Mouse (Mus musculus): ENCODE measurements at regions not wholly inside any gene's neighbourhood (a gene's known extent, or its start where the extent isn't known, plus 50 kb on each side); places are given as distances from the start of the nearest gene placed in this dataset.

- no peaks in the 10 kb centered on the region for H3K36me3 ChIP-seq (ENCODE audit: insufficient read depth)
- WGBS = 89% methylated on average over 2 of the region's 2 CpGs
- TF ChIP-seq CTCF (IDR thresholded peaks at IDR 0.05; ENCODE audit: low read depth) = peak; percentile 39; the same call in 1 of the 2 replicates
- H3K27me3 ChIP-seq (ENCODE audit: insufficient read depth, low read length) = no peaks in the 10 kb centered on the region
- ATAC-seq (ENCODE audit: insufficient read depth) (no peak), DNase-seq (no peak)
- H3K27ac ChIP-seq (ENCODE audit: low read depth) = no peak overlapping the region
- H3K9me3 ChIP-seq (ENCODE audit: low read depth, low read length) = no peaks in the 10 kb centered on the region
- no peak overlapping the region for H3K9ac ChIP-seq
- H3K4me1 ChIP-seq (ENCODE audit: insufficient read depth) = no peaks in the 10 kb centered on the region
- no peak overlapping the region for H3K4me2 ChIP-seq
- no peak overlapping the region for H3K4me3 ChIP-seq (ENCODE audit: low read depth, low read length)
Observed at GRCm38 (mm10) chr3:82692131-82692530, 144.2 kb upstream of the Npy2r start.

GRCm38 (mm10) chr3:82656159-82656874, 108.4 kb upstream of the Npy2r start:
- no peak overlapping the region for H3K27ac ChIP-seq (ENCODE audit: low read depth)
- no peaks in the 10 kb centered on the region for H3K27me3 ChIP-seq (ENCODE audit: insufficient read depth, low read length)
- DNase-seq = no peak
- TF ChIP-seq CTCF (IDR thresholded peaks at IDR 0.05; ENCODE audit: low read depth) = no peak
- ATAC-seq (ENCODE audit: insufficient read depth) = no peak
- H3K4me1 ChIP-seq (ENCODE audit: insufficient read depth) = no peaks in the 10 kb centered on the region
- no peak overlapping the region for H3K4me3 ChIP-seq (ENCODE audit: low read depth, low read length)
- H3K9ac ChIP-seq = no peak overlapping the region
- WGBS = 76% methylated on average over 8 of the region's 8 CpGs
- no peaks in the 10 kb centered on the region for H3K36me3 ChIP-seq (ENCODE audit: insufficient read depth)
- no peak overlapping the region for H3K4me2 ChIP-seq
- H3K9me3 ChIP-seq (ENCODE audit: low read depth, low read length) = no peaks in the 10 kb centered on the region

- ATAC-seq (ENCODE audit: insufficient read depth) = no peak
- Histone ChIP-seq H3K4me3 (ENCODE audit: low read depth, low read length) (no peak overlapping the region), H3K4me1 (ENCODE audit: insufficient read depth) (no peaks in the 10 kb centered on the region), H3K9ac (no peak overlapping the region), H3K27ac (ENCODE audit: low read depth) (no peak overlapping the region), H3K9me3 (ENCODE audit: low read depth, low read length) (no peaks in the 10 kb centered on the region), H3K27me3 (ENCODE audit: insufficient read depth, low read length) (no peaks in the 10 kb centered on the region), H3K4me2 (no peak overlapping the region), H3K36me3 (ENCODE audit: insufficient read depth) (no peaks in the 10 kb centered on the region)
- DNase-seq = no peak
- 61% methylated on average over 2 of the region's 2 CpGs for WGBS
- TF ChIP-seq CTCF (IDR thresholded peaks at IDR 0.05; ENCODE audit: low read depth) = no peak
Observed at GRCm38 (mm10) chr3:82652346-82652745, 104.5 kb upstream of the Npy2r start.

- 76% methylated on average over 2 of the region's 2 CpGs for WGBS
- H3K9ac ChIP-seq = no peak overlapping the region
- H3K27ac ChIP-seq (ENCODE audit: low read depth) = no peak overlapping the region
- ATAC-seq (ENCODE audit: insufficient read depth) (no peak), DNase-seq (no peak)
- H3K4me3 ChIP-seq (ENCODE audit: low read depth, low read length) = no peak overlapping the region
- no peak for TF ChIP-seq CTCF (IDR thresholded peaks at IDR 0.05; ENCODE audit: low read depth)
- H3K4me1 ChIP-seq (ENCODE audit: insufficient read depth) = no peaks in the 10 kb centered on the region
- no peaks in the 10 kb centered on the region for H3K9me3 ChIP-seq (ENCODE audit: low read depth, low read length)
- H3K27me3 ChIP-seq (ENCODE audit: insufficient read depth, low read length) = no peaks in the 10 kb centered on the region
- H3K36me3 ChIP-seq (ENCODE audit: insufficient read depth) = no peaks in the 10 kb centered on the region
- H3K4me2 ChIP-seq = no peak overlapping the region
Observed at GRCm38 (mm10) chr3:82640052-82640451, 92.2 kb upstream of the Npy2r start.

GRCm38 (mm10) chr3:82636666-82637065, 88.8 kb upstream of the Npy2r start:
- ATAC-seq (ENCODE audit: insufficient read depth) (peak; percentile 80; the same call in 1 of the 2 replicates), DNase-seq (peak; percentile 39)
- 17% methylated on average over 3 of the region's 3 CpGs for WGBS
- no peaks in the 10 kb centered on the region for H3K4me1 ChIP-seq (ENCODE audit: insufficient read depth)
- H3K9ac ChIP-seq = no peak overlapping the region
- H3K9me3 ChIP-seq (ENCODE audit: low read depth, low read length) = no peaks in the 10 kb centered on the region
- no peak overlapping the region for H3K4me3 ChIP-seq (ENCODE audit: low read depth, low read length)
- H3K36me3 ChIP-seq (ENCODE audit: insufficient read depth) = no peaks in the 10 kb centered on the region
- no peak overlapping the region for H3K4me2 ChIP-seq
- H3K27ac ChIP-seq (ENCODE audit: low read depth) = no peak overlapping the region
- no peak for TF ChIP-seq CTCF (IDR thresholded peaks at IDR 0.05; ENCODE audit: low read depth)
- no peaks in the 10 kb centered on the region for H3K27me3 ChIP-seq (ENCODE audit: insufficient read depth, low read length)

- no peak for ATAC-seq (ENCODE audit: insufficient read depth)
- Histone ChIP-seq H3K27me3 (ENCODE audit: insufficient read depth, low read length) (no peaks in the 10 kb centered on the region), H3K27ac (ENCODE audit: low read depth) (no peak overlapping the region), H3K4me2 (no peak overlapping the region), H3K4me3 (ENCODE audit: low read depth, low read length) (no peak overlapping the region), H3K9ac (no peak overlapping the region), H3K9me3 (ENCODE audit: low read depth, low read length) (no peaks in the 10 kb centered on the region), H3K36me3 (ENCODE audit: insufficient read depth) (no peaks in the 10 kb centered on the region), H3K4me1 (ENCODE audit: insufficient read depth) (no peaks in the 10 kb centered on the region)
- TF ChIP-seq CTCF (IDR thresholded peaks at IDR 0.05; ENCODE audit: low read depth) = no peak
- WGBS = 58% methylated on average over 3 of the region's 3 CpGs
- DNase-seq = no peak
Observed at GRCm38 (mm10) chr3:82620418-82621003, 72.6 kb upstream of the Npy2r start.

- Histone ChIP-seq H3K9me3 (ENCODE audit: low read depth, low read length) (no peaks in the 10 kb centered on the region), H3K36me3 (ENCODE audit: insufficient read depth) (no peaks in the 10 kb centered on the region), H3K4me1 (ENCODE audit: insufficient read depth) (no peaks in the 10 kb centered on the region), H3K27me3 (ENCODE audit: insufficient read depth, low read length) (no peaks in the 10 kb centered on the region), H3K4me2 (no peak overlapping the region), H3K9ac (no peak overlapping the region), H3K4me3 (ENCODE audit: low read depth, low read length) (no peak overlapping the region), H3K27ac (ENCODE audit: low read depth) (no peak overlapping the region)
- DNase-seq (no peak), ATAC-seq (ENCODE audit: insufficient read depth) (no peak)
- no peak for TF ChIP-seq CTCF (IDR thresholded peaks at IDR 0.05; ENCODE audit: low read depth)
- 84% methylated on average over 5 of the region's 5 CpGs for WGBS
Observed at GRCm38 (mm10) chr3:82619371-82619770, 71.5 kb upstream of the Npy2r start.
